Mouse (Mus musculus): Measurements from ENCODE around the gene Zfp932. TPM values are rescaled to one million over a fixed set of nuclear protein-coding genes. Genes with fewer than 3 reads are reported as not detected.

Zfp932 gene
- polyA plus RNA-seq (2015; fragmentation: Nextera tagmentation; extraction: Ambion mirVana), result 11.1 TPM in 2 replicates

GRCm38 (mm10) chr5:109996026-109996937 is at the start of gene Zfp932:
Gene Zfp932 (plus strand): TSS chr5:109996521.

Other genes with a start within 250 kb of the Zfp932 start
- gene 4930522L14Rik, start 244.6 kb upstream of the Zfp932 start, polyA plus RNA-seq (2015; fragmentation: Nextera tagmentation; extraction: Ambion mirVana), result 3.8 and 4.1 TPM in 2 replicates
- gene Gm15446, start 73.1 kb upstream of the Zfp932 start, polyA plus RNA-seq (2015; fragmentation: Nextera tagmentation; extraction: Ambion mirVana), result 0.33 and 0.36 TPM in 2 replicates
- 1.2 and 1.3 TPM in 2 replicates for gene Gm17655, start 76.0 kb downstream of the Zfp932 start, polyA plus RNA-seq (2015; fragmentation: Nextera tagmentation; extraction: Ambion mirVana)
- gene Gm35315, start 97.9 kb downstream of the Zfp932 start, polyA plus RNA-seq (2015; fragmentation: Nextera tagmentation; extraction: Ambion mirVana), result 0.07 and 0.22 TPM in 2 replicates
- 0.41 and 0.63 TPM in 2 replicates for gene Plcxd1, start 103.4 kb downstream of the Zfp932 start, polyA plus RNA-seq (2015; fragmentation: Nextera tagmentation; extraction: Ambion mirVana)
- gene Gtpbp6, start 111.7 kb downstream of the Zfp932 start, polyA plus RNA-seq (2015; fragmentation: Nextera tagmentation; extraction: Ambion mirVana), result 16.2 and 18.0 TPM in 2 replicates
- 1.5 and 2.1 TPM in 2 replicates for gene Zfp605, start 113.6 kb downstream of the Zfp932 start, polyA plus RNA-seq (2015; fragmentation: Nextera tagmentation; extraction: Ambion mirVana)
- 16.7 and 16.9 TPM in 2 replicates for gene Chfr, start 139.3 kb downstream of the Zfp932 start, polyA plus RNA-seq (2015; fragmentation: Nextera tagmentation; extraction: Ambion mirVana)
- gene Golga3, start 180.2 kb downstream of the Zfp932 start, polyA plus RNA-seq (2015; fragmentation: Nextera tagmentation; extraction: Ambion mirVana), result 12.1 and 13.1 TPM in 2 replicates
- gene Ankle2, start 234.5 kb downstream of the Zfp932 start, polyA plus RNA-seq (2015; fragmentation: Nextera tagmentation; extraction: Ambion mirVana), result 14.5 and 15.8 TPM in 2 replicates

Data from skeletal muscle tissue, postnatal 0 days (tissue).